Mouse (Mus musculus) MEL (cell line): ENCODE results near the gene Gzmb. TPM values are rescaled to one million over a fixed set of nuclear protein-coding genes. Genes with fewer than 3 reads are reported as not detected.

ENCODE experiments used
- DNase-seq: peaks from one replicate; pipeline ENCODE4 v3.0.0; 2011; ENCODE audit warnings: low read depth, low spot score
- H3K27ac ChIP-seq: 2 replicates; pipeline ENCODE4 v1.5.1; 2012; ENCODE audit warnings: low read depth, mild to moderate bottlenecking, control low read depth, low read length, moderate library complexity; ENCODE audit not compliant: control insufficient read depth
- H3K27me3 ChIP-seq, 2 experiments: fragments of 150-350 bp in 1 of 2; sonication (generic) in 1 of 2; 2 replicates each; pipeline ENCODE4 v1.6.1; 2012; ENCODE audit warnings: low read length in 2 of 2, mild to moderate bottlenecking in 2 of 2, improper control_type of control experiment in 1 of 2, moderate library complexity in 1 of 2; ENCODE audit not compliant: insufficient read depth in 2 of 2, control insufficient read depth in 1 of 2
- H3K36me3 ChIP-seq, 2 experiments: 2 replicates each; pipeline ENCODE4 v1.6.1; 2012 to 2014; ENCODE audit warnings: low read length in 2 of 2, improper control_type of control experiment in 1 of 2, inconsistent platforms in 1 of 2, mild to moderate bottlenecking in 1 of 2; ENCODE audit not compliant: insufficient read depth in 2 of 2, control insufficient read depth in 1 of 2
- H3K4me1 ChIP-seq, 2 experiments: fragments of 150-350 bp in 1 of 2; sonication (generic) in 1 of 2; 2 replicates each; pipeline ENCODE4 v1.6.1; 2012; ENCODE audit warnings: low read length in 2 of 2, improper control_type of control experiment in 1 of 2, mild to moderate bottlenecking in 1 of 2; ENCODE audit not compliant: insufficient read depth in 2 of 2, control insufficient read depth in 1 of 2
- H3K4me3 ChIP-seq, 2 experiments: fragments of 150-350 bp in 1 of 2; sonication (generic) in 1 of 2; 2 replicates each; pipeline ENCODE4 v1.5.1; 2012; ENCODE audit warnings: low read depth in 2 of 2, low read length in 2 of 2, mild to moderate bottlenecking in 2 of 2, moderate library complexity in 2 of 2, control low read depth in 1 of 2, improper control_type of control experiment in 1 of 2; ENCODE audit not compliant: control insufficient read depth in 1 of 2, insufficient read depth in 1 of 2
- H3K79me2 ChIP-seq: 2 replicates; pipeline ENCODE4 v1.6.1; 2012; ENCODE audit warnings: mild to moderate bottlenecking, low read length, moderate library complexity; ENCODE audit not compliant: control insufficient read depth, poor library complexity, insufficient read depth
- H3K9ac ChIP-seq: 2 replicates; pipeline ENCODE4 v1.6.1; 2012; ENCODE audit warnings: low read depth, mild to moderate bottlenecking, control low read depth, low read length, moderate library complexity; ENCODE audit not compliant: control insufficient read depth, poor library complexity, severe bottlenecking
- H3K9me3 ChIP-seq: fragments of 150-350 bp; sonication (generic); replicated peaks from 2 replicates; pipeline ENCODE4 v1.6.1; 2012; ENCODE audit warnings: mild to moderate bottlenecking, low read length, improper control_type of control experiment, moderate library complexity; ENCODE audit not compliant: insufficient read depth
- BHLHE40 ChIP-seq: IDR thresholded peaks from 2 replicates; pipeline ENCODE4 v1.6.1; 2012; ENCODE audit warnings: low read depth, mild to moderate bottlenecking, inconsistent platforms, low read length, improper control_type of control experiment, borderline replicate concordance
- CHD1 ChIP-seq: IDR thresholded peaks from 2 replicates; pipeline ENCODE4 v1.6.1; 2012; ENCODE audit warnings: low read depth, mild to moderate bottlenecking, inconsistent platforms, low read length, improper control_type of control experiment
- CHD2 ChIP-seq: IDR thresholded peaks from 2 replicates; pipeline ENCODE4 v1.6.1; 2011; ENCODE audit warnings: low read length, improper control_type of control experiment
- CTCF ChIP-seq, 3 experiments: IDR thresholded peaks in 2 of 3; conservative IDR thresholded peaks in 1 of 3; 2 replicates each; pipeline ENCODE4 v1.5.1; 2011 to 2012; ENCODE audit warnings: low read length in 3 of 3, low read depth in 2 of 3, mild to moderate bottlenecking in 2 of 3, improper control_type of control experiment in 1 of 3, inconsistent platforms in 1 of 3, mixed read lengths in 1 of 3, moderate library complexity in 1 of 3; ENCODE audit not compliant: control insufficient read depth in 1 of 3, insufficient read depth in 1 of 3, poor library complexity in 1 of 3, severe bottlenecking in 1 of 3
- E2F4 ChIP-seq: IDR thresholded peaks from 2 replicates; pipeline ENCODE4 v1.6.1; 2011; ENCODE audit warnings: low read depth, low read length, improper control_type of control experiment, borderline replicate concordance
- EP300 ChIP-seq, 2 experiments: IDR thresholded peaks; 2 replicates each; pipeline ENCODE4 v1.6.1; 2011; ENCODE audit warnings: improper control_type of control experiment in 2 of 2, low read length in 2 of 2, low read depth in 1 of 2, mild to moderate bottlenecking in 1 of 2
- GATA1 ChIP-seq: IDR thresholded peaks from 2 replicates; pipeline ENCODE4 v1.6.1; 2011; ENCODE audit warnings: low read depth, low read length, improper control_type of control experiment
- HCFC1 ChIP-seq: IDR thresholded peaks from 2 replicates; pipeline ENCODE4 v1.6.1; 2012; ENCODE audit warnings: low read depth, mild to moderate bottlenecking, inconsistent platforms, low read length, improper control_type of control experiment, moderate library complexity
- JUND ChIP-seq: IDR thresholded peaks from 2 replicates; pipeline ENCODE4 v1.6.1; 2011; ENCODE audit warnings: low read depth, mild to moderate bottlenecking, improper control_type of control experiment, low read length
- KAT2A ChIP-seq: conservative IDR thresholded peaks from 2 replicates; pipeline ENCODE4 v1.6.1; 2012; ENCODE audit warnings: low read depth, low read length, improper control_type of control experiment, inconsistent platforms
- MAFK ChIP-seq: IDR thresholded peaks from 2 replicates; pipeline ENCODE4 v1.6.1; 2011; ENCODE audit warnings: low read depth, mild to moderate bottlenecking, low read length, improper control_type of control experiment, borderline replicate concordance
- MEF2A ChIP-seq: IDR thresholded peaks from 2 replicates; pipeline ENCODE4 v1.6.1; 2014; ENCODE audit warnings: low read depth, mild to moderate bottlenecking, inconsistent platforms, low read length, improper control_type of control experiment; ENCODE audit not compliant: poor library complexity, insufficient replicate concordance, severe bottlenecking; ENCODE audit errors: extremely low read depth
- MYB ChIP-seq: IDR thresholded peaks from 2 replicates; pipeline ENCODE4 v1.6.1; 2011; ENCODE audit warnings: mild to moderate bottlenecking, low read depth, low read length, improper control_type of control experiment
- MYC ChIP-seq: IDR thresholded peaks from 2 replicates; pipeline ENCODE4 v1.6.1; 2011; ENCODE audit warnings: low read depth, mild to moderate bottlenecking, low read length, improper control_type of control experiment, moderate library complexity
- NRF1 ChIP-seq: IDR thresholded peaks from 2 replicates; pipeline ENCODE4 v1.6.1; 2014; ENCODE audit warnings: low read depth, mild to moderate bottlenecking, inconsistent platforms, low read length, improper control_type of control experiment, moderate library complexity; ENCODE audit not compliant: poor library complexity, insufficient read depth, severe bottlenecking
- POLR2A ChIP-seq, 2 experiments: IDR thresholded peaks; 2 replicates each; pipeline ENCODE4 v1.6.1; 2011 to 2012; ENCODE audit warnings: low read length in 2 of 2, mild to moderate bottlenecking in 2 of 2, control low read depth in 1 of 2, improper control_type of control experiment in 1 of 2, low read depth in 1 of 2, moderate library complexity in 1 of 2; ENCODE audit not compliant: control insufficient read depth in 1 of 2, insufficient read depth in 1 of 2, poor library complexity in 1 of 2
- POLR2AphosphoS2 ChIP-seq: IDR thresholded peaks from 2 replicates; pipeline ENCODE4 v1.6.1; 2011; ENCODE audit warnings: low read length, improper control_type of control experiment
- RCOR1 ChIP-seq: IDR thresholded peaks from 2 replicates; pipeline ENCODE4 v1.6.1; 2012; ENCODE audit warnings: low read depth, mild to moderate bottlenecking, inconsistent platforms, low read length, improper control_type of control experiment
- SMC3 ChIP-seq: IDR thresholded peaks from 2 replicates; pipeline ENCODE4 v1.6.1; 2011; ENCODE audit warnings: low read depth, low read length, improper control_type of control experiment
- TBP ChIP-seq: IDR thresholded peaks from 2 replicates; pipeline ENCODE4 v1.8.0; 2011; ENCODE audit warnings: low read depth, low read length, improper control_type of control experiment
- TCF12 ChIP-seq: IDR thresholded peaks from 2 replicates; pipeline ENCODE4 v1.6.1; 2014; ENCODE audit warnings: low read depth, mild to moderate bottlenecking, inconsistent platforms, low read length, improper control_type of control experiment, moderate library complexity
- UBTF ChIP-seq: IDR thresholded peaks from 2 replicates; pipeline ENCODE4 v1.6.1; 2012; ENCODE audit warnings: low read depth, mild to moderate bottlenecking, inconsistent platforms, low read length, improper control_type of control experiment, moderate library complexity, borderline replicate concordance; ENCODE audit not compliant: insufficient read depth
- USF1 ChIP-seq: IDR thresholded peaks from 2 replicates; pipeline ENCODE4 v1.6.1; 2014; ENCODE audit warnings: low read depth, mild to moderate bottlenecking, inconsistent platforms, low read length, improper control_type of control experiment, moderate library complexity
- USF2 ChIP-seq, 2 experiments: IDR thresholded peaks; 2 replicates each; pipeline ENCODE4 v1.6.1; 2011 to 2012; ENCODE audit warnings: improper control_type of control experiment in 2 of 2, low read length in 2 of 2, borderline replicate concordance in 1 of 2, inconsistent platforms in 1 of 2, low read depth in 1 of 2, mild to moderate bottlenecking in 1 of 2; ENCODE audit not compliant: insufficient read depth in 1 of 2
- ZC3H11A ChIP-seq: IDR thresholded peaks from 2 replicates; pipeline ENCODE4 v1.6.1; 2012; ENCODE audit warnings: low read depth, mild to moderate bottlenecking, inconsistent platforms, low read length, improper control_type of control experiment
- ZKSCAN1 ChIP-seq: IDR thresholded peaks from 2 replicates; pipeline ENCODE4 v1.6.1; 2012; ENCODE audit warnings: low read depth, mild to moderate bottlenecking, inconsistent platforms, low read length, improper control_type of control experiment, moderate library complexity
- ZMIZ1 ChIP-seq: IDR thresholded peaks from 2 replicates; pipeline ENCODE4 v1.6.1; 2012; ENCODE audit warnings: low read depth, mild to moderate bottlenecking, inconsistent platforms, low read length, improper control_type of control experiment, moderate library complexity
- polyA plus RNA-seq, 2 experiments: library from polyadenylated mRNA; stranded (reverse) in 1 of 2; unstranded in 1 of 2; fragments of >175 nt in 1 of 2; fragments of >200 nt in 1 of 2; gene quantifications; 2 replicates each; pipeline versions ENCODE4 v1.2.1 to v1.2.4; 2012; ENCODE audit warnings: low replicate concordance in 2 of 2, low read depth in 1 of 2; ENCODE audit not compliant: insufficient read length in 2 of 2, insufficient read depth in 1 of 2, missing spikeins in 1 of 2
- total RNA-seq: library from RNA; depleted of rRNA; stranded (reverse); fragments of 300-350 nt; gene quantifications from 2 replicates; pipeline ENCODE4 v1.2.3, GENCODE M21; 2012

Gene Gzmb
- total and polyA plus RNA-seq, 3 experiments = 0.64 to 1.4 TPM; not detected in 1

DNA sequence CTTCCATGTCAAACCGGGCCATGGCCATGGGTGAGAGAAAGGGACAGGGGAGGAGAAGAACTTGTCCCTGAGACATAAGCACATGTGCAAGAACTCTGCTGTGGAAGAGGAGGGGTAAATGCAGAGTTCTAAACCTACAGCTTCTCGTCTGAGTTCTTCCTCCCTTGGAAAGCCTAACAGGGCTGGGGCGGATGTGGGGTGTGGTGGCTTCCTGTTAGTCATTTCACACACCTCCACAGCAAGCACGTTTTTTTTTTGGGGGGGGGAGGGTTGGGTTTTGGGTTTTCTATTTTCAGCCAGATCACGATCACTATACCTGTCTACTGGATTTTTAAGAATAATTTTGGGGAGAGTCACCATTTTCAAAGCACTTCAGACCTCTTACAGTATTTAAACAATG lies 34.7 kb upstream of the Gzmb start:
- Histone ChIP-seq H3K9me3 (no peaks in the 10 kb centered on the region), H3K4me3 (no peak overlapping the region), H3K27ac (no peak overlapping the region), H3K27me3 (peaks cover 10 to 11% of the 10 kb centered on the region in 2 experiments; a peak in 3 of 4 replicates), H3K79me2 (no peaks in the 10 kb centered on the region), H3K36me3 (no peaks in the 10 kb centered on the region; a peak in 1 of 4 replicates), H3K4me1 (peaks cover 0 to 5% of the 10 kb centered on the region in 2 experiments; a peak in 1 of 4 replicates), H3K9ac (no peak overlapping the region)
- TF ChIP-seq MAFK (no peak), POLR2AphosphoS2 (no peak), MEF2A (no peak), CTCF (IDR thresholded peaks at IDR 0.05 in 2 of 3, conservative IDR thresholded peaks at IDR 0.05 in 1 of 3; ENCODE audit: control insufficient read depth in 1 of 3, insufficient read depth in 1 of 3, low read depth in 2 of 3, low read length in 3 of 3, poor library complexity in 1 of 3, severe bottlenecking in 1 of 3) (no peak), EP300 (IDR thresholded peaks at IDR 0.05; ENCODE audit: low read depth in 1 of 2, low read length in 2 of 2) (no peak), GATA1 (no peak), SMC3 (no peak), RCOR1 (no peak), HCFC1 (no peak), CHD1 (no peak), JUND (no peak), USF1 (no peak), KAT2A (no peak), ZMIZ1 (no peak), ZC3H11A (no peak), E2F4 (no peak), CHD2 (no peak), TCF12 (no peak), BHLHE40 (no peak), MYC (no peak)
- DNase-seq = peak; percentile 13

DNA sequence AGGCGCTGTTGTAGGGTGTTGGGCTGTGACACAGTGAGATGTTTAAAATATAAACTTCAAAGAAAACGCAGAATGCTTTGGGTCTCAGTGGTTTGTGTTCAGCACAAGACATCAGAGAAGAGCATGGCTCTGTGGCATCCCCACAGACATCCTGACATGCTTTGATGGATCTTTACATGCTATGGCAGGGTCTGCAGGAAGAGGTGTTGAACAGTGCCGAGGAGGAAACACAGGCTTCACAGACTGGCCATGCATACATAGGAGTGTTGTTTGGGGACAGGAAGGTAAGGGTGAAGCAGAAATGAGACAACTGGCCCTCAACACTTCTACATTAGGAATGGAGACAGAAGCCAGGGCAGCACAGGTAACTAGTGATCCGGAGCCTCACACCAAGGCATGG lies 34.0 kb upstream of the Gzmb start:
- Histone ChIP-seq H3K9me3 (no peaks in the 10 kb centered on the region), H3K36me3 (no peaks in the 10 kb centered on the region; a peak in 1 of 4 replicates), H3K4me3 (no peak overlapping the region), H3K79me2 (no peaks in the 10 kb centered on the region), H3K27me3 (peaks cover 10 to 11% of the 10 kb centered on the region in 2 experiments; a peak in 3 of 4 replicates), H3K27ac (no peak overlapping the region), H3K4me1 (peaks cover 0 to 5% of the 10 kb centered on the region in 2 experiments; a peak in 1 of 4 replicates), H3K9ac (no peak overlapping the region)
- DNase-seq = no peak
- TF ChIP-seq E2F4 (no peak), CHD2 (no peak), UBTF (no peak), KAT2A (no peak), POLR2A (IDR thresholded peaks at IDR 0.05; ENCODE audit: control insufficient read depth in 1 of 2, insufficient read depth in 1 of 2, low read depth in 1 of 2, low read length in 2 of 2, poor library complexity in 1 of 2) (no peak), ZMIZ1 (no peak), TBP (no peak), NRF1 (no peak), USF2 (IDR thresholded peaks at IDR 0.05; ENCODE audit: borderline replicate concordance in 1 of 2, insufficient read depth in 1 of 2, low read depth in 1 of 2, low read length in 2 of 2) (no peak), CHD1 (no peak), EP300 (IDR thresholded peaks at IDR 0.05; ENCODE audit: low read depth in 1 of 2, low read length in 2 of 2) (no peak), BHLHE40 (no peak), RCOR1 (no peak), POLR2AphosphoS2 (no peak), GATA1 (no peak), MYB (no peak), ZKSCAN1 (no peak)
